Mouse (Mus musculus) adrenal gland, adult 8-10 months (tissue): ENCODE results near the gene Vmn1r28. TPM values are rescaled to one million over a fixed set of nuclear protein-coding genes. Genes with fewer than 3 reads are reported as not detected.
"Not testable (repeated sequence)": the region's sequence is repeated elsewhere in the genome, so short reads cannot be mapped to it uniquely, and the experiment has no call there.

Experiments used
- DNase-seq: peaks from one replicate; pipeline ENCODE4 v3.0.0; 2022
- total RNA-seq, 4 experiments: library from RNA; stranded (reverse); gene quantifications; 2 replicates each; pipeline ENCODE4 v1.2.4; 2022

The Vmn1r28 gene
- not detected for total RNA-seq

DNA sequence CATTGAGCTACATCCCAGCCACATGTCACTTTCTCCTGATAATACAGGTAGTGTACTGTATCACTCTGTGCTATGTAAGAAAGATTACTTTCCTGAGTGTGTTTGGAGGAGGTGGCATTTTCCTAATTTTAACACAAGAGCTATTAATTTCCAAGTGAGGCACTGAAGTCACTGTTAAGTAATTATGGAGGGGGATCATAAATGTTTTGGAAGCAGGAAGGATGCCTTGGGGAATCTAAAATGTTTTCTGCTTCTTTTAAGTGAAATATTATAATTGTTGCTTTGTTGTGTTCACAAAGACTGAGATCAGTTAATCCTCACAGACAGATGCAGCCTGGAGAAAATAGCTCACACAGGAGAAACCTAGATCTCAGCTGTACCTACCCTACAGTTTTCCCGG lies at the start of gene Vmn1r28:
Gene Vmn1r28, plus strand, starts transcription at position 301 of the 400 bp plus-strand sequence.
- DNase-seq, result no peak

DNA sequence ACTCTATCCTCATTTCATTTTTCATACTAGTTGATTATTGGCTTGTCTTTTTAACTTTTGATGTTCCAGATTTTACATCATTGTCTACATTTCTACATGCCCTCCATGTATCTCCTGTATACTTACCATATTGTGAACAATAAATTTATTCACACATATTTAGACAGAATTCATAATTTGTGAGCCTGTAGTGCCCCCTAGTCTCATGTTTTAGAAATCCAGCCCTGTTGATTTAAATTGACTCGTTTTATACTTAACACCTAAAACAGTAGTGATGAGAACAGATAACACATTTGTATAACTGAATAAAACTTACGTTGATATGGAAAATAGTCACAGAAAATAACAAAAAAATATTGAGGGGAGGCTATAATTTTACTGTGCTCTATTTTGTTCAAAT lies 45.7 kb upstream of the Vmn1r28 start:
- DNase-seq, result no peak

DNA sequence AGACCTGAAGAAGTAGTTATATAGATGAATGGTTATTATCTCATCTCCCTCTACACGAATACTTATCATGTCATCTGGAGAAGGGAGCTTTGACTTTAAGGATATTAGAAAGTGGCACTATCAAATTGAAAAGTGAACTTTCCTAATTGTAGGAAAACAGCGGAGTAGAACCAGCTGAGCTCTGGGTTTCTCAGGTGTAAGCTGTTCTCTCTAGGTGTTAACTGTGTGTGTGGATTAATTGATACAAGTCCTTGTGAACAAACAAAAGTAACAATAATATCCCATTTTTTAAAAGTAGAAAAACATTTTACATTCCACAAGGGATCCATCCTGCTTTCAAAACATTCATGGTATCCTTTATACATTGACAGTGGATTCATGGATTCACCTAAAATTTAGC lies 43.1 kb upstream of the Vmn1r28 start, which contains the start of gene Vmn1r27:
Gene Vmn1r27, minus strand, starts transcription at position 101 of the 400 bp plus-strand sequence.
- DNase-seq, result no peak

DNA sequence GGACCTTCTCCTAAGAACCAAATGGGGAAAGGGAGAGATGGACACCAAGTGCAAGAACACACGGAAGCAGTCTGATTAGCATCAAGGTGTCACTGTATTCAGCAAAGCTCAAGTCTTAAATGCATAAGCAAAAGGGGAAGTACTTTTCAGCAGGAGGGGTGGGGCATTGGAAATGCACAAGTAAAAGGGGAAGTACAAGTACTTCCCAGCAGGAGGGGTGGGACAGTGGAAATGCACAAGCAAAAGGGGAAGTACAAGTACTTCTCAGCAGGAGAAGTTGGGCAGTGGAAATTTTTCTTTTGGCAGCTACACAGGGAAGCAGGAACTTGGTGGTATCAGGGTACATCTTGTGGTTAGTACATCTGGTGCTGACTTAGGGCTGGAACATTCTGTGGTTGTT lies 17.8 kb downstream of the Vmn1r28 start:
- DNase-seq, result not testable (repeated sequence)

DNA sequence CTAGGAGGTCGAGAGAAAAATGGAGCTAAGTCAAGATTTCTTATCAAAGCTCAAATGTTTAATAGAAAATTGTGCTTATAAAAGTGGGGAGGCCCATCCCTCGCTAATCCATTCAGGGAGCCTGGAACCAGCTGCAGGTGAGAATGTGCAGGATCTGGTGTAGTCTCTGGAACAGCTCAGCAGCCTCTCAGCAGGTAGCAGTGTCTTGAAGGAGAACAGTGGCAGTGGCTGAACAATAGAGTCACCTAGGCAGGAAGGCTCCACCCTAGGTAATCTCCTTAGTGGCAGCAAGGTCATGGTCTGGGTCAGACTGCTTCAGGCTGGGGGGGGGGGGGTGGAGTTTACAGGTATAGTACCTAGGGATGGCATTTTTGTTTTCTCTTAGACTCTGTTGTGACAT lies 30.4 kb downstream of the Vmn1r28 start:
- no peak for DNase-seq

DNA sequence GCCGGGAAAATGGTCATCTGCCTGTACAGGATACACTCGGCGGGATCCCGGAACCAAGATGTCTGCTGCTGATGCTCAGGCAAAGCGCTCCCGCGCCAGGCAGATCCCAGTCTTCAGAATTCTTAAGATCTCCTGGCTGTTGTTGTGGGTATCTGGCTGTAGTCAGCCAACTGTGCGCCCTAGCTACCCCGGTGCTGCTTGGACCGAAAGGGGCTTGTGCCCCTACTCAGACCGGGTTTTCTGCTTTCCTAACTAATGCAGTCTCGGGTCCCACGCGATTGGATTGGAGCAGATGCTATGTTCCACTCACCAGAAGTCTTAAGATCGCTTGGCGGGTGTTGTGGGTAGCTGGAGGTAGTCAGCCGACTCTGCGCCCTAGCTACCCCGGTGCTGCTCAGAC lies 36.7 kb downstream of the Vmn1r28 start:
- not testable (repeated sequence) for DNase-seq

DNA sequence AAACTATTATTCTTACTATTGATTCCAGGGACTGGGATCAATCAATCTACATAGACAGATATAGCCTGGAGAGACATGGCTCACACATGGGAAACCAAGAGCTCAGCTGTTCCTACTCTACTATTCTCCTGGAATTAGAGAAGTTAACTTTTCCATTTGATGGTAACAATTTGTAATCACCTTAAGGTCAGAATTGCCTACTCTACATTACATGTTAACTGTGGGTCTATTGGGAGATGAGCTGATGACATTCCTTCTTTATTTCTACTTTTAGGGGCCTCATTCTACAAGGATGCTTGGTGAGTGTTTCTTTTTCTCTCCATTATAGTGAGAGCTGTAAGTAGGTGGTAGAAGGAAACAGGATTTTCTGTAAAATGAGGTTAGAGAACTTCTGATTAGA lies 39.4 kb downstream of the Vmn1r28 start, which contains the start of gene Vmn1r29:
Gene Vmn1r29, plus strand, starts transcription at position 301 of the 400 bp plus-strand sequence.
- no peak for DNase-seq

Other genes starting within 250 kb of the Vmn1r28 start
- not detected for gene Vmn1r26, start 246.9 kb upstream of the Vmn1r28 start, total RNA-seq
- gene Vmn1r27, start 43.2 kb upstream of the Vmn1r28 start, total RNA-seq, result not detected
- not detected for gene Vmn1r29, start 39.5 kb downstream of the Vmn1r28 start, total RNA-seq
- gene Vmn1r30, start 181.3 kb downstream of the Vmn1r28 start, total RNA-seq, result not detected
- gene Vmn1r31, start 213.3 kb downstream of the Vmn1r28 start, total RNA-seq, result not detected